Mouse (Mus musculus) embryonic fibroblast, embryonic 13.5 days (primary cell): Measurements from ENCODE around the gene Cdh6. TPM values are rescaled to one million over a fixed set of nuclear protein-coding genes. Genes with fewer than 3 reads are reported as not detected.

Experiments used
- H3K27ac ChIP-seq: 2 replicates; pipeline ENCODE4 v1.5.1; 2012; ENCODE audit warnings: low read length, control low read depth, inconsistent platforms; ENCODE audit not compliant: insufficient read depth
- H3K4me1 ChIP-seq: 2 replicates; pipeline ENCODE4 v1.6.1; 2011; ENCODE audit warnings: low read length; ENCODE audit not compliant: control insufficient read depth, insufficient read depth
- H3K4me3 ChIP-seq: 2 replicates; pipeline ENCODE4 v1.5.1; 2011; ENCODE audit warnings: mild to moderate bottlenecking, control low read depth, low read length; ENCODE audit not compliant: insufficient read depth
- CTCF ChIP-seq: IDR thresholded peaks from 2 replicates; pipeline ENCODE4 v1.5.1; 2011; ENCODE audit warnings: mild to moderate bottlenecking, control low read depth, low read length, moderate library complexity, borderline replicate concordance; ENCODE audit not compliant: insufficient read depth
- POLR2A ChIP-seq: IDR thresholded peaks from 2 replicates; pipeline ENCODE4 v1.6.1; 2011; ENCODE audit warnings: low read depth, mild to moderate bottlenecking, control low read depth, low read length, moderate library complexity
- polyA plus RNA-seq: library from polyadenylated mRNA; stranded (reverse); fragments of >200 nt; gene quantifications from 2 replicates; pipeline ENCODE4 v1.2.4, GENCODE M21; 2011; ENCODE audit warnings: low read depth; ENCODE audit not compliant: missing spikeins, insufficient read length

The Cdh6 gene
- polyA plus RNA-seq, 1 experiment = 3.7 TPM

DNA sequence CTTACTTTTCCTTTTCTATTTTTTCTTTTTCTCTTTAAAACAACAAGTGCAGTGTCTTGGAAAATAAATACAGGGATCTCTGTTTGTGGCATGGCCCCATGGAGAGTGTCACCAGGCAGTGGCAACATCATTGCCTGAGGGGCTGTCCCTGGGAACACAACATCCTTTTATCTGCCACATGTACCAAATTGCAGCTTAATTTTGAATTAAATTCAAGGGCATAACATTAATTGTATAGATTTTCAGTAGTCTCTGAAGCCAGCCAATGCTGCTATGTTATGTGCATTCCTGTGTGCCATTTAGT lies 105.3 kb downstream of the Cdh6 start:
- TF ChIP-seq CTCF = no peak
- no peak for TF ChIP-seq POLR2A
- Histone ChIP-seq H3K4me3 (no peak overlapping the region), H3K4me1 (no peaks in the 10 kb centered on the region), H3K27ac (no peak overlapping the region)

GRCm38 (mm10) chr15:13067429-13068212 lies 105.9 kb downstream of the Cdh6 start:
- H3K27ac ChIP-seq = no peak overlapping the region

GRCm38 (mm10) chr15:13066765-13067164 lies 106.7 kb downstream of the Cdh6 start:
- TF ChIP-seq POLR2A (no peak), CTCF (no peak)
- Histone ChIP-seq H3K4me1 (no peaks in the 10 kb centered on the region), H3K27ac (no peak overlapping the region), H3K4me3 (no peak overlapping the region)

More at GRCm38 (mm10) chr15:13067429-13068212, 105.9 kb downstream of the Cdh6 start:
- TF ChIP-seq CTCF (no peak), POLR2A (no peak)
- H3K4me3 ChIP-seq = peak overlapping the region; percentile 39
- H3K4me1 ChIP-seq = no peaks in the 10 kb centered on the region

GRCm38 (mm10) chr15:13063633-13064032 lies 109.8 kb downstream of the Cdh6 start:
- no peak for TF ChIP-seq POLR2A
- no peak for TF ChIP-seq CTCF
- no peak overlapping the region for H3K4me3 ChIP-seq
- no peak overlapping the region for H3K27ac ChIP-seq
- no peaks in the 10 kb centered on the region for H3K4me1 ChIP-seq

GRCm38 (mm10) chr15:13057728-13058127 lies 115.7 kb downstream of the Cdh6 start:
- TF ChIP-seq CTCF = no peak
- no peak for TF ChIP-seq POLR2A
- Histone ChIP-seq H3K4me3 (no peak overlapping the region), H3K27ac (no peak overlapping the region), H3K4me1 (no peaks in the 10 kb centered on the region)

DNA sequence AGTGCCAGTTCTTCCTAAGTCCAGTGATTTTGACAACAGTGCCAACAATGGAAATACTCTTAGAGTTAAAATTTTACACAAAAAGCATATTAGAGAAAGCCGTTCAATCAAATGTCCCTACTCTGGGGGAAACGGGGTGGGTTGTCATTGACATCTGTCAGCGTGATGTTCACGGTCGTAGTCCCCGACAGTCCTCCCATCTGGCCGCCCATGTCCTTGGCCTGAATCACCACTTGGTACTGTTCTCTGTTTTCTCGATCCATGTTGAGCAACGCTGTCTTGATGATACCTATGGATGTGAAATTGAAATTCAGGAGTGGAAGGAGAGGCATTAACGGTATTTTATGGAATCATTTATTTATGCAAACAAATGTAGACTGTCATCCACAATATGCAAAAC lies 116.2 kb downstream of the Cdh6 start:
- TF ChIP-seq CTCF (no peak), POLR2A (no peak)
- H3K4me1 ChIP-seq = no peaks in the 10 kb centered on the region
- H3K4me3 ChIP-seq = no peak overlapping the region
- no peak overlapping the region for H3K27ac ChIP-seq

DNA sequence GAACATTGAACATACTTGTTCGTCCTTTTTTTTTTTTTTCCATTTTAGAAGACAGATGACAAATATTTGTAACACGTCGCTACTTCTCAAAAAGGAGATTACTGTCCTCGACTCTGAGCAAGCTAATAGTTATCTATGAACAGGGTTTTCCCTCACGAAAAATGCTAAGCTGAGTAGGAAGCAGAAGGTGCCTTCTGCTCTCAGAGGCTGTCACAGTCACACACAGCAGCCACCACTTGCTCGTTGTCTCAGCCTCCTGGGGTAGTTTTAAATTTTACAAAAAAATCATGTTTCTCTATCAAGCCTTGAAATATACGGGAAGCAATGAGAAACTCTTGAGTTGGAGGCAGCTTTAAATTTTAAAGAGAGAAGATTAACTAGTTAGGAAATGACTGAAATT lies 125.6 kb downstream of the Cdh6 start:
- no peak overlapping the region for H3K4me3 ChIP-seq
- no peaks in the 10 kb centered on the region for H3K4me1 ChIP-seq
- TF ChIP-seq CTCF (no peak), POLR2A (no peak)
- no peak overlapping the region for H3K27ac ChIP-seq

GRCm38 (mm10) chr15:13034436-13034835 lies 139.0 kb downstream of the Cdh6 start:
- no peaks in the 10 kb centered on the region for H3K4me1 ChIP-seq
- no peak for TF ChIP-seq CTCF
- TF ChIP-seq POLR2A = no peak
- no peak overlapping the region for H3K27ac ChIP-seq
- no peak overlapping the region for H3K4me3 ChIP-seq

- TF ChIP-seq POLR2A (no peak), CTCF (no peak)
- no peak overlapping the region for H3K4me3 ChIP-seq
- H3K4me1 ChIP-seq = no peaks in the 10 kb centered on the region
- H3K27ac ChIP-seq = no peak overlapping the region
Measured at GRCm38 (mm10) chr15:13030641-13031040, 142.8 kb downstream of the Cdh6 start.

DNA sequence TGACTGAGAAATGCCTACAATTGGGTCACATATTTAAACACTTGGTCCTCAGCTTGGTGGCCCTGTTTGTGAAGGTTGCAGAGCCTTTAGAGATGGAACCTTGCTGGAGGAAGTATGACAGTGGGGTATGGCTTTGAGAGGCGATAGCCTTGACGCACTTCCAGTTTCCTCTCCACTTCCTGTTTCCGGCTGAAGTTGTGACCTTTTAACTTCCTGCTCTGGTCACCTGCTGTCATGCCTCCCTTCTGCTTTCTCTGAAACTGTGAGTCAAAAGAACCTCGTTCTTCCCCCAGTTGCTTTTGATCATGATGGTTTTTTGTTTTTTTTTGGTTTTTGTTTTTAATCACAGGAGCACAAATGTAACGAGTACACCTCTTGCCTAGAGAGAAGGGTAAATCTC lies 146.0 kb downstream of the Cdh6 start:
- H3K4me3 ChIP-seq = no peak overlapping the region
- H3K4me1 ChIP-seq = no peaks in the 10 kb centered on the region
- TF ChIP-seq POLR2A (no peak), CTCF (no peak)
- no peak overlapping the region for H3K27ac ChIP-seq
